Mouse (Mus musculus): ENCODE measurements around the gene Caml.

DNA sequence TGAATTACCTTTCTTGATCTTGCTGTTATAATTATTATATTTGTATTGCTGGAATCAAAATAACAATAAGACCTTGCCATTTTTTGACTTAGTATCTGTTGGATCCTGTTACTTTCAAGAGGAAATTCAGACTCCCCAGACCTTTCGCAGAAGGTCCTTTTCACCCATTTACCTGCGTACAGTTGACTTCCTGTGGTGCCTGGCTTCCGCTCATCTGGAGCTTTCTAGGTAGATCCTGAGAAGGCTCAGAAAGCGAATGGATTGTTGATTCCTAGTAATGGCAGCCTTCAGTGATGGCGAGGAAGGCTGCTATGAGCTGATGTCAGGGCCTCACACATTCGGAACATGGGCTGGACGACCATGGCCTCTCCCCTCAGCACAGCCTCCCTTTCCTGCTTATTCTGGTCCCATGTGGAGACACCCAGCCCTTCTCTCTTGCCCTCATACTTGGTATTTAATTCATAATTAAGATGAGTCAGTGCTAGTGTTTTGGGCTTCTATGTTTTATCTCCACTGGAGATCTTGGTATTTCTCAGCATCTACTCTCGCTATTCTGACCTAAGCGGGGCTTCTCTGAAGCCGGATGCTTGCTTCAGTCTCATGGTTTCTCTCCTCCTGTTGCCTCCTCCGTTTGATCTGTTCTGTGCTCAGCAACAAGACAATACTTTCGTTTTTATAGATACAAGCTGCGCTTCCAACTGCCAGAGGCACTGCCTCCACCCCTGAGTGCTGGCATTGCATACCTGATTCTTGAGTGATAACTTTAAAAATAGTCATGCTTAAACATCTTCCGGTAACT is 13.6 kb downstream of the Caml start:
- TF ChIP-seq CTCF (conservative IDR thresholded peaks at IDR 0.05; ENCODE audit: low read length) (no peak), POU5F1 (IDR thresholded peaks at IDR 0.05; ENCODE audit: borderline replicate concordance, low read length) (no peak), NANOG (IDR thresholded peaks at IDR 0.05; ENCODE audit: borderline replicate concordance, low read length) (no peak)
